Mouse (Mus musculus): Measurements from ENCODE around the gene Maml1. TPM values are rescaled to one million over a fixed set of nuclear protein-coding genes. Genes with fewer than 3 reads are reported as not detected.

Gene Maml1
- polyA plus RNA-seq, 1 experiment from 2014 or later: 5.6 TPM

DNA sequence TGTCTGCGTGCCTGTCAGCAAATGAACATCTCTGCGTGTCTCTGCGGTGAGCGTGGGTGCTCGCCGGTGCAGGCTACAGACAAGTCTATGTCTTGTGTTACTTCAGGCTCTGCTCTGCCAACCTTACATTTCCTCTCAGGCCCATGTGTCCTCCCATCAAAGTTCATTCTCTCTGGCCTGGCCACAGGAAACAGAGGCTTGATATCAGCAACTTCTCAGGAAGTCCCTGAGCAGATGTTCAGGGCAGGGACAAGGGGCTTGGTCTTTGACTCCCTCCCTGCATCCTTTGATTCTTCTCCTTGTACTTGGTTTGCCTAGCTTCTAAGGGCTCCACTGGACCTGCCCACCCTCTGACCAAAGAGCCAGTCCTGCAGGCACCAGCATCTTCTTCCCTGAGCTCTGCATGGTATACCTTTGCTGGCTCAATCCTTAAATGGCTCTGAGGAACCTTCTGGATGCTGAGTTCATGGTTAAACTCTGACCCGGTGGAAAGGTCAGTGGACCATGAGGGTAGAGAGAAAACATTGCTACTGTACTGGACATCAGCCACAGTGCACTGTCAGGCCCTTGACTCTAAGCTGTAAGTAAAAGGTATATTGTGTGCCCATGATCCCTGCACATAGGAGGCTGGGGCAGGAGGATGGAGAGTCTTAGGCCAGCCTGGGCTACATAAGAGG, 51.7 kb downstream of the Maml1 start:
- WGBS: 37% methylated on average over 7 of the region's 7 CpGs
- Histone ChIP-seq H3K4me2 (0 out of 2 replicates have a peak overlapping the region, but pooled peaks have one; percentile 6), H3K36me3 (ENCODE audit: control insufficient read depth, insufficient read depth, low read length) (no peaks in the 10 kb centered on the region), H3K27ac (ENCODE audit: low read depth, low read length) (no peak overlapping the region), H3K4me1 (replicated peaks; ENCODE audit: control insufficient read depth, insufficient read depth, low read length) (peaks cover 31% of the 10 kb centered on the region), H3K27me3 (replicated peaks; ENCODE audit: control insufficient read depth, insufficient read depth, low read length) (peaks cover 6% of the 10 kb centered on the region; the same call in 1 of the 2 replicates), H3K9me3 (ENCODE audit: control insufficient read depth, low read length) (no peaks in the 10 kb centered on the region), H3K4me3 (ENCODE audit: low read depth, low read length) (no peak overlapping the region), H3K9ac (ENCODE audit: low read depth, low read length) (no peak overlapping the region)
- no peak for DNase-seq (ENCODE audit: low spot score)
- no peak for ATAC-seq (replicated peaks; ENCODE audit: low FRiP score)

GRCm38 (mm10) chr11:50238821-50239791, 53.0 kb downstream of the Maml1 start:
- Histone ChIP-seq H3K27ac (ENCODE audit: low read depth, low read length) (0 out of 2 replicates have a peak overlapping the region, but pooled peaks have one; percentile 6), H3K4me2 (peak overlapping the region; percentile 98; the same call in 1 of the 2 replicates)

GRCm38 (mm10) chr11:50238324-50238723, 53.8 kb downstream of the Maml1 start, which contains the start of gene Ltc4s:
Ltc4s (minus strand) TSS chr11:50238616.
- ATAC-seq (replicated peaks; ENCODE audit: low FRiP score): peak; percentile 43; the same call in 1 of the 2 replicates
- peak within 1 kb of the TSS; percentile 98 for H3K4me2 ChIP-seq
- 16% methylated on average over 10 of the region's 10 CpGs for WGBS
- H3K27me3 ChIP-seq (replicated peaks; ENCODE audit: control insufficient read depth, insufficient read depth, low read length): peaks cover 6% of the 10 kb centered on the region; the same call in 1 of the 2 replicates
- peak; percentile 48 for DNase-seq (ENCODE audit: low spot score)
- H3K27ac ChIP-seq (ENCODE audit: low read depth, low read length): 0 out of 2 replicates have a peak within 1 kb of the TSS, but pooled peaks have one; percentile 6
- peaks cover 11% of the 10 kb centered on the region for H3K36me3 ChIP-seq (ENCODE audit: control insufficient read depth, insufficient read depth, low read length)
- peaks cover 31% of the 10 kb centered on the region for H3K4me1 ChIP-seq (replicated peaks; ENCODE audit: control insufficient read depth, insufficient read depth, low read length)
- peak within 1 kb of the TSS; percentile 71 for H3K9ac ChIP-seq (ENCODE audit: low read depth, low read length)
- peak within 1 kb of the TSS; percentile 69 for H3K4me3 ChIP-seq (ENCODE audit: low read depth, low read length)
- no peaks in the 10 kb centered on the region for H3K9me3 ChIP-seq (ENCODE audit: control insufficient read depth, low read length)

More at GRCm38 (mm10) chr11:50238821-50239791, 53.0 kb downstream of the Maml1 start:
- Histone ChIP-seq H3K27me3 (replicated peaks; ENCODE audit: control insufficient read depth, insufficient read depth, low read length) (peaks cover 6% of the 10 kb centered on the region; the same call in 1 of the 2 replicates), H3K4me3 (ENCODE audit: low read depth, low read length) (no peak overlapping the region), H3K9ac (ENCODE audit: low read depth, low read length) (no peak overlapping the region), H3K4me1 (replicated peaks; ENCODE audit: control insufficient read depth, insufficient read depth, low read length) (peaks cover 31% of the 10 kb centered on the region), H3K36me3 (ENCODE audit: control insufficient read depth, insufficient read depth, low read length) (peaks cover 5% of the 10 kb centered on the region), H3K9me3 (ENCODE audit: control insufficient read depth, low read length) (no peaks in the 10 kb centered on the region)
- 76% methylated on average over 9 of the region's 9 CpGs for WGBS
- ATAC-seq (replicated peaks; ENCODE audit: low FRiP score) (no peak), DNase-seq (ENCODE audit: low spot score) (no peak)

DNA sequence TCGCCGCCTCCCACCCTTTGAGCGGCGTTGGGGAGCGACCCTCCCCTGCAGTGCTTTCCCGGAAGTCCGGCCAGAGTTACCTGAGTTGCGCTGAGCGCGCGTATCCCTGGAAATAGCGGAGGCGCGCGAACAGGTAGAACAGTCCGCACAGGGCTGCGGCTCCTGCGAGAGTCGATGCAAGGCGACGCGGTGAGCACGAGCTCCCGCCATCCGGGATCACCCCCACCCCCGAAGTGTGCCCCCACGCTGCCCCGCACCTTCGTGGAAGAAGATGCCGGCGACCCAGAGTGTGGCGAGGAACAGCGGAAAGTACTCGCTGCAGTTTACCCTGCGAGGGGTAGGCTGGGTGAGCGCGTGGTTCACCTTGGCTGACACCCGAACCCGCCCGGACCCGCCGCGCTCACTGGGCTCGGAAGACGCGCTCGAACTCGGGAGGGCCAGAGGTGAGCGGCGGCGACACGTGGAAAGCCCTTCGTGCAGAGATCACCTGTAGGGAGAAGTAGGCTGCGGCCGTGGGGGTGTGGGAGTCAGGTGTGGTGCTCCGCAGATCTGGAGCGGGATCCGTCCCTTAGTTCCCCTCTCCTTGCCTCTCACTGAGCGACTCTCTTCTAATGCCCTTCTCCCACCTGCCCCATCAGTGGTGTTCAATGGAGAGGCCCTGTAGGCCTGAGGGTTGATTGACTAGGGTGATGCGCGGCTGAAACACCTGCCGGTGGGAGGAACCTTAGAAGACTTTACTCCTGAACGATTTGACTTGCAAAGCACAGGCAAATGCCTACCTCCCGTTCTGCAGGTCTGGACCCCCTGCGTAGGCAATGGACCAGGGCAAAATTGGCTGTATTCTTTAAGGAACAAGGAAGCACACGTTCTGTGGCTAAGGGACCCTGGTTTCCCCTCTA, 54.9 kb downstream of the Maml1 start:
- Histone ChIP-seq H3K9ac (ENCODE audit: low read depth, low read length) (peak overlapping the region; percentile 71), H3K4me1 (replicated peaks; ENCODE audit: control insufficient read depth, insufficient read depth, low read length) (peaks cover 31% of the 10 kb centered on the region), H3K36me3 (ENCODE audit: control insufficient read depth, insufficient read depth, low read length) (peaks cover 21% of the 10 kb centered on the region), H3K27ac (ENCODE audit: low read depth, low read length) (peak overlapping the region; percentile 41; the same call in 1 of the 2 replicates), H3K27me3 (replicated peaks; ENCODE audit: control insufficient read depth, insufficient read depth, low read length) (peaks cover 6% of the 10 kb centered on the region; the same call in 1 of the 2 replicates), H3K9me3 (ENCODE audit: control insufficient read depth, low read length) (no peaks in the 10 kb centered on the region), H3K4me2 (peak overlapping the region; percentile 98), H3K4me3 (ENCODE audit: low read depth, low read length) (peak overlapping the region; percentile 69)
- ATAC-seq (replicated peaks; ENCODE audit: low FRiP score): peak; percentile 16
- WGBS: 2% methylated on average over 66 of the region's 66 CpGs
- DNase-seq (ENCODE audit: low spot score): peak; percentile 54

DNA sequence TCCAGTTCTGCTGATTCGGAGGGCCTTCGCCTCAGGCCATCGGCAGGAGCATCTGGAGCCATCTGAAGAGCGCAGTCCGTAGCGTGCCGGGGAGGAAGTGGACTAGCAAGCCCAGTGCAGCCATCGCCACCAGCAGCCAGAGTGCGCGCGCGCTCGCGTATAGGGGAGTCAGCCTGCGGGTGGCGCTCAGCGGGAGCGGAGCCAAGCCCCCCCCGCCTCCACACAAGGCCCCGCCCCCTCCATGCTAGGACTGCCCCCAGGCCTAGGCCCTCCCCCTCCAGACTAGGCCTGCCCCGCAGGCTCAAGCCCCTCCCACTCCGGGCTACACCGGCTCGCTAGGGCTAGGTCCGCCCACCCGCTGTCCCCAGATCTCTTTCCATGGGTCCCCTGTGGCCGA, 55.6 kb downstream of the Maml1 start:
- H3K27ac ChIP-seq (ENCODE audit: low read depth, low read length): peak overlapping the region; percentile 41; the same call in 1 of the 2 replicates
- peaks cover 21% of the 10 kb centered on the region for H3K36me3 ChIP-seq (ENCODE audit: control insufficient read depth, insufficient read depth, low read length)
- DNase-seq (ENCODE audit: low spot score) (peak; percentile 91), ATAC-seq (replicated peaks; ENCODE audit: low FRiP score) (peak; percentile 89)
- H3K4me3 ChIP-seq (ENCODE audit: low read depth, low read length): peak overlapping the region; percentile 69
- H3K27me3 ChIP-seq (replicated peaks; ENCODE audit: control insufficient read depth, insufficient read depth, low read length): peaks cover 6% of the 10 kb centered on the region; the same call in 1 of the 2 replicates
- no peaks in the 10 kb centered on the region for H3K9me3 ChIP-seq (ENCODE audit: control insufficient read depth, low read length)
- H3K4me2 ChIP-seq: peak overlapping the region; percentile 98
- H3K4me1 ChIP-seq (replicated peaks; ENCODE audit: control insufficient read depth, insufficient read depth, low read length): peaks cover 31% of the 10 kb centered on the region
- H3K9ac ChIP-seq (ENCODE audit: low read depth, low read length): peak overlapping the region; percentile 71
- under 1% methylated on average over 27 of the region's 27 CpGs for WGBS

GRCm38 (mm10) chr11:50234606-50235005, 57.5 kb downstream of the Maml1 start:
- 91% methylated on average over 25 of the region's 25 CpGs for WGBS
- Histone ChIP-seq H3K27me3 (replicated peaks; ENCODE audit: control insufficient read depth, insufficient read depth, low read length) (peaks cover 6% of the 10 kb centered on the region; the same call in 1 of the 2 replicates), H3K9me3 (ENCODE audit: control insufficient read depth, low read length) (no peaks in the 10 kb centered on the region), H3K9ac (ENCODE audit: low read depth, low read length) (no peak overlapping the region), H3K4me2 (no peak overlapping the region), H3K27ac (ENCODE audit: low read depth, low read length) (no peak overlapping the region), H3K36me3 (ENCODE audit: control insufficient read depth, insufficient read depth, low read length) (peaks cover 24% of the 10 kb centered on the region), H3K4me3 (ENCODE audit: low read depth, low read length) (no peak overlapping the region), H3K4me1 (replicated peaks; ENCODE audit: control insufficient read depth, insufficient read depth, low read length) (peaks cover 29% of the 10 kb centered on the region)
- ATAC-seq (replicated peaks; ENCODE audit: low FRiP score): no peak
- no peak for DNase-seq (ENCODE audit: low spot score)

DNA sequence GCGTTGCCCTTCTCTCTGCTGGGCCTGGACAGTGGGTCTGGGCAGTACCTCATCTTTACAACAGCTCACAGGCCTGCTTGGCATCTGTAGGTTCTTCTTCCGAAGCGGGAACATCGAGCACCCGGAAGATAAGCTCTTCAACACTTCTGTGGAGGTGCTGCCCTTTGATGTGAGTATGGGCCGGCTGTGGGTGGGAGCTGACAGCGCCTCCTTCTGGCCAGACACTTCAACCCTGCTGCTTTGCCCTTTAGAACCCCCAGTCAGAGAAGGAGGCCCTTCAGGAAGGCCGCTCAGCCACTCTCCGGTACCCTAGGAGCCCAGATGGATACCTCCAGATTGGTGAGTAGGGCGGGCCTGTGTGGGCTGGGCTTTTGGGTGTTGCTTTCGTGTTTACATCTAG, 58.1 kb downstream of the Maml1 start:
- DNase-seq (ENCODE audit: low spot score): no peak
- H3K4me1 ChIP-seq (replicated peaks; ENCODE audit: control insufficient read depth, insufficient read depth, low read length): peaks cover 24% of the 10 kb centered on the region
- H3K4me3 ChIP-seq (ENCODE audit: low read depth, low read length): no peak overlapping the region
- no peak for ATAC-seq (replicated peaks; ENCODE audit: low FRiP score)
- no peak overlapping the region for H3K27ac ChIP-seq (ENCODE audit: low read depth, low read length)
- peaks cover 6% of the 10 kb centered on the region; the same call in 1 of the 2 replicates for H3K27me3 ChIP-seq (replicated peaks; ENCODE audit: control insufficient read depth, insufficient read depth, low read length)
- WGBS: 84% methylated on average over 11 of the region's 11 CpGs
- peaks cover 24% of the 10 kb centered on the region for H3K36me3 ChIP-seq (ENCODE audit: control insufficient read depth, insufficient read depth, low read length)
- H3K9me3 ChIP-seq (ENCODE audit: control insufficient read depth, low read length): no peaks in the 10 kb centered on the region
- no peak overlapping the region for H3K4me2 ChIP-seq
- no peak overlapping the region for H3K9ac ChIP-seq (ENCODE audit: low read depth, low read length)
